Mouse (Mus musculus): ENCODE measurements around the gene Mesp1.
"Not testable (repeated sequence)": the region's sequence is repeated elsewhere in the genome, so short reads cannot be mapped to it uniquely, and the experiment has no call there.

The Mesp1 gene

GRCm38 (mm10) chr7:79789812-79790211 is 3.8 kb downstream of the Mesp1 start:
- DNase-seq, result not testable (repeated sequence)

- DNase-seq, result peak; percentile 54 to 70
Measured at GRCm38 (mm10) chr7:79786295-79786694, 7.3 kb downstream of the Mesp1 start.

GRCm38 (mm10) chr7:79782516-79782855 is 11.1 kb downstream of the Mesp1 start:
- DNase-seq, result no peak

- no peak for DNase-seq
Measured at GRCm38 (mm10) chr7:79781826-79782515, 11.6 kb downstream of the Mesp1 start.

GRCm38 (mm10) chr7:79780647-79781626 is 12.7 kb downstream of the Mesp1 start:
- DNase-seq, result peak; percentile 64 to 76

- no peak for DNase-seq
Measured at GRCm38 (mm10) chr7:79771561-79772512, 21.8 kb downstream of the Mesp1 start.

GRCm38 (mm10) chr7:79769664-79770063 is 23.9 kb downstream of the Mesp1 start:
- no peak for DNase-seq

GRCm38 (mm10) chr7:79765991-79766390 is 27.6 kb downstream of the Mesp1 start:
- DNase-seq, result no peak

- no peak for DNase-seq
Measured at GRCm38 (mm10) chr7:79762106-79762505, 31.5 kb downstream of the Mesp1 start.

- no peak for DNase-seq
Measured at GRCm38 (mm10) chr7:79761124-79761876, 32.3 kb downstream of the Mesp1 start.

GRCm38 (mm10) chr7:79759766-79760165 is 33.8 kb downstream of the Mesp1 start:
- no peak for DNase-seq

GRCm38 (mm10) chr7:79758176-79758575 is 35.4 kb downstream of the Mesp1 start:
- peak; percentile 56 to 67 for DNase-seq

GRCm38 (mm10) chr7:79756334-79756733 is 37.3 kb downstream of the Mesp1 start:
- DNase-seq, result no peak

- DNase-seq, result no peak
Measured at GRCm38 (mm10) chr7:79749511-79749910, 44.1 kb downstream of the Mesp1 start.

- DNase-seq, result no peak
Measured at GRCm38 (mm10) chr7:79747659-79748058, 45.9 kb downstream of the Mesp1 start.

GRCm38 (mm10) chr7:79744585-79744984 is 49.0 kb downstream of the Mesp1 start:
- no peak for DNase-seq

GRCm38 (mm10) chr7:79744051-79744450 is 49.5 kb downstream of the Mesp1 start:
- DNase-seq, result no peak

- peak; percentile 87 to 90 for DNase-seq
Measured at GRCm38 (mm10) chr7:79742659-79743536, 50.7 kb downstream of the Mesp1 start, which contains the start of the genes Pex11a and Wdr93. TSS of gene Pex11a (minus strand) at chr7:79743131. TSS of gene Wdr93 (plus strand) at chr7:79743163.

GRCm38 (mm10) chr7:79742277-79742658 is 51.3 kb downstream of the Mesp1 start:
- DNase-seq, result no peak
